Mouse (Mus musculus): Measurements from ENCODE around the gene Cox6b1. TPM values are rescaled to one million over a fixed set of nuclear protein-coding genes. Genes with fewer than 3 reads are reported as not detected.

The Cox6b1 gene
- polyA plus RNA-seq, 1 experiment from 2014 or later: 2,396 TPM

DNA sequence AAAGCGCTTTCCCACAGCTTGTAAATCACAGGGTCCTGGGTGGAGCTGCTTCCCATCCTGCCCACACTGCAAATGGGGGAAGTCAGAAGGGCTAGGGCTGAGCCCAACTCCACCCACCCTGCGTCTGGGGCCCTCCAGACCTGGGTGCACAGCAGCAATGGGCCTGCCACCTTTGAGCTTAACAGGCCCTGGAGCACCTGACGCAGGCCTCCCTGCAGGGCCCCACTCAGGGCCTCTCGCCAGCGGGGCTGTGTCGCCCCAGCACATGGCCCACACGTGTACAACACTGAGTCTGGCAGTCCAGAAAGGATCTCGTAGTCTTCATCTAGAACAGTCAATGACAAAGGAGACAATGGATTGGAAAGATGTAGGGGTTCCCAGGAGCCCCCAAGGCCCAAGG, 46.0 kb downstream of the Cox6b1 start:
- Histone ChIP-seq H3K4me3 (no peak overlapping the region), H3K4me2 (no peak overlapping the region), H3K27me3 (no peaks in the 10 kb centered on the region), H3K36me3 (peaks cover 98% of the 10 kb centered on the region), H3K9me3 (replicated peaks) (no peaks in the 10 kb centered on the region), H3K27ac (no peak overlapping the region), H3K9ac (no peak overlapping the region), H3K4me1 (replicated peaks) (no peaks in the 10 kb centered on the region)
- WGBS: 91% methylated on average over 8 of the region's 8 CpGs
- no peak for ATAC-seq (replicated peaks; ENCODE audit: insufficient number of reproducible peaks, insufficient read depth, low FRiP score, low read depth)

DNA sequence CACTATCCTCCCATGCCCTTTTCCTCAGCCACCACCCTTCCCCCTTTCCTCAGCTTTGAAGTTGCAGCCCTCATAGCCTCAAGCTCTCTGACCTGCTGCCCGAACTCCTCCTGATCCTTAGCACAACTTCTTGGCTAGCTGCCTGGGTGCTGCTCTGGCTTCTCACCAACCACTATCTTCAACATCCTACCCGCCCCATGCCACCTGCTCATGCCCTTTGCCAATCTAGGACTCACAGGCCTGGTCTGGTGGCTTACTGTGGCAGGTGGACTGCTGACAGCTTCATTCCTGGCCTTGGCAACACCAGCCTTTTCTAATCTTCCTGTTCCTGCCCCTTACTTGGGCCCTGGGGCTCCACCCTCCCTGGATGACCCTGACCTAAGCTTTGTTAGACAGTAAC, 53.0 kb downstream of the Cox6b1 start:
- Histone ChIP-seq H3K27ac (peak overlapping the region; percentile 36; the same call in 1 of the 2 replicates), H3K9ac (no peak overlapping the region), H3K27me3 (no peaks in the 10 kb centered on the region), H3K9me3 (replicated peaks) (no peaks in the 10 kb centered on the region), H3K36me3 (peaks cover 89% of the 10 kb centered on the region), H3K4me2 (no peak overlapping the region), H3K4me1 (replicated peaks) (peaks cover 7% of the 10 kb centered on the region; the same call in 1 of the 2 replicates), H3K4me3 (no peak overlapping the region)
- no peak for ATAC-seq (replicated peaks; ENCODE audit: insufficient number of reproducible peaks, insufficient read depth, low FRiP score, low read depth)
- WGBS: 32% methylated on average over 2 of the region's 2 CpGs

- no peaks in the 10 kb centered on the region for H3K27me3 ChIP-seq
- H3K4me2 ChIP-seq: no peak overlapping the region
- H3K36me3 ChIP-seq: peaks cover 86% of the 10 kb centered on the region
- WGBS: 72% methylated on average over 5 of the region's 5 CpGs
- H3K27ac ChIP-seq: peak overlapping the region; percentile 14; the same call in 1 of the 2 replicates
- H3K9me3 ChIP-seq (replicated peaks): no peaks in the 10 kb centered on the region
- peaks cover 7% of the 10 kb centered on the region; the same call in 1 of the 2 replicates for H3K4me1 ChIP-seq (replicated peaks)
- no peak for ATAC-seq (replicated peaks; ENCODE audit: insufficient number of reproducible peaks, insufficient read depth, low FRiP score, low read depth)
- H3K4me3 ChIP-seq: no peak overlapping the region
- no peak overlapping the region for H3K9ac ChIP-seq
Measured at GRCm38 (mm10) chr7:30572389-30572788, 53.6 kb downstream of the Cox6b1 start.

- no peak overlapping the region for H3K9ac ChIP-seq
- H3K4me3 ChIP-seq: no peak overlapping the region
- no peaks in the 10 kb centered on the region for H3K27me3 ChIP-seq
- peaks cover 61% of the 10 kb centered on the region for H3K36me3 ChIP-seq
- ATAC-seq (replicated peaks; ENCODE audit: insufficient number of reproducible peaks, insufficient read depth, low FRiP score, low read depth): no peak
- no peak overlapping the region for H3K4me2 ChIP-seq
- no peaks in the 10 kb centered on the region for H3K9me3 ChIP-seq (replicated peaks)
- H3K4me1 ChIP-seq (replicated peaks): peaks cover 11% of the 10 kb centered on the region
- no peak overlapping the region for H3K27ac ChIP-seq
- 83% methylated on average over 11 of the region's 11 CpGs for WGBS
Measured at GRCm38 (mm10) chr7:30567555-30567954, 58.4 kb downstream of the Cox6b1 start.

Small RNA genes lying within 50 kb of the gene (microRNA-seq; reads per million reads assigned to microRNA genes)
- gene Mir3569: not detected

Other genes starting within 250 kb of the Cox6b1 start
- 27.1 and 46.0 TPM in 2 replicates for gene Tyrobp, start 212.4 kb downstream of the Cox6b1 start, polyA plus RNA-seq (2015; fragmentation: Nextera tagmentation; extraction: Ambion mirVana)
- gene Hcst, start 206.3 kb downstream of the Cox6b1 start, polyA plus RNA-seq (2015; fragmentation: Nextera tagmentation; extraction: Ambion mirVana): 0.98 and 2.7 TPM in 2 replicates
- gene Nfkbid, start 204.4 kb downstream of the Cox6b1 start, polyA plus RNA-seq (2015; fragmentation: Nextera tagmentation; extraction: Ambion mirVana): 0.76 and 1.5 TPM in 2 replicates
- gene Aplp1, start 180.6 kb downstream of the Cox6b1 start, polyA plus RNA-seq (2015; fragmentation: Nextera tagmentation; extraction: Ambion mirVana): 14.7 and 21.7 TPM in 2 replicates
- gene Kirrel2, start 168.5 kb downstream of the Cox6b1 start, polyA plus RNA-seq (2015; fragmentation: Nextera tagmentation; extraction: Ambion mirVana): 0.16 TPM in 2 replicates
- 0.09 and 0.14 TPM in 2 replicates for gene Nphs1, start 167.8 kb downstream of the Cox6b1 start, polyA plus RNA-seq (2015; fragmentation: Nextera tagmentation; extraction: Ambion mirVana)
- 0.15 and 0.74 TPM in 2 replicates for gene Prodh2, start 132.5 kb downstream of the Cox6b1 start, polyA plus RNA-seq (2015; fragmentation: Nextera tagmentation; extraction: Ambion mirVana)
- gene Arhgap33, start 91.1 kb downstream of the Cox6b1 start, polyA plus RNA-seq (2015; fragmentation: Nextera tagmentation; extraction: Ambion mirVana): 6.2 and 8.1 TPM in 2 replicates
- 155 and 176 TPM in 2 replicates for gene Hspb6, start 74.0 kb downstream of the Cox6b1 start, polyA plus RNA-seq (2015; fragmentation: Nextera tagmentation; extraction: Ambion mirVana)
- gene Proser3, start 73.9 kb downstream of the Cox6b1 start, polyA plus RNA-seq (2015; fragmentation: Nextera tagmentation; extraction: Ambion mirVana): 8.0 and 9.4 TPM in 2 replicates
- gene Lin37, start 66.3 kb downstream of the Cox6b1 start, polyA plus RNA-seq (2015; fragmentation: Nextera tagmentation; extraction: Ambion mirVana): 32.7 and 33.1 TPM in 2 replicates
- 90.0 and 97.8 TPM in 2 replicates for gene U2af1l4, start 62.9 kb downstream of the Cox6b1 start, polyA plus RNA-seq (2015; fragmentation: Nextera tagmentation; extraction: Ambion mirVana)
- 8.4 and 10.8 TPM in 2 replicates for gene Gm49396, start 62.8 kb downstream of the Cox6b1 start, polyA plus RNA-seq (2015; fragmentation: Nextera tagmentation; extraction: Ambion mirVana)
- 104 and 106 TPM in 2 replicates for gene Psenen, start 62.5 kb downstream of the Cox6b1 start, polyA plus RNA-seq (2015; fragmentation: Nextera tagmentation; extraction: Ambion mirVana)
- gene Igflr1, start 60.7 kb downstream of the Cox6b1 start, polyA plus RNA-seq (2015; fragmentation: Nextera tagmentation; extraction: Ambion mirVana): 3.7 and 4.0 TPM in 2 replicates
- 4.2 and 4.4 TPM in 2 replicates for gene Kmt2b, start 37.4 kb downstream of the Cox6b1 start, polyA plus RNA-seq (2015; fragmentation: Nextera tagmentation; extraction: Ambion mirVana)
- gene Zbtb32, start 27.2 kb downstream of the Cox6b1 start, polyA plus RNA-seq (2015; fragmentation: Nextera tagmentation; extraction: Ambion mirVana): 0.14 and 0.23 TPM in 2 replicates
- gene Upk1a, start 13.3 kb downstream of the Cox6b1 start, polyA plus RNA-seq (2015; fragmentation: Nextera tagmentation; extraction: Ambion mirVana): 0.43 and 1.4 TPM in 2 replicates
- gene Etv2, start 9.7 kb upstream of the Cox6b1 start, polyA plus RNA-seq (2015; fragmentation: Nextera tagmentation; extraction: Ambion mirVana): not detected in 2 replicates
- gene Rbm42, start 24.2 kb upstream of the Cox6b1 start, polyA plus RNA-seq (2015; fragmentation: Nextera tagmentation; extraction: Ambion mirVana): 73.7 and 92.8 TPM in 2 replicates
- gene Haus5, start 38.8 kb upstream of the Cox6b1 start, polyA plus RNA-seq (2015; fragmentation: Nextera tagmentation; extraction: Ambion mirVana): 23.4 and 33.8 TPM in 2 replicates
- not detected in 2 replicates for gene Pmis2, start 45.5 kb upstream of the Cox6b1 start, polyA plus RNA-seq (2015; fragmentation: Nextera tagmentation; extraction: Ambion mirVana)
- gene 2200002J24Rik, start 72.8 kb upstream of the Cox6b1 start, polyA plus RNA-seq (2015; fragmentation: Nextera tagmentation; extraction: Ambion mirVana): 1.0 and 1.4 TPM in 2 replicates
- 0.37 and 0.62 TPM in 2 replicates for gene Atp4a, start 86.1 kb upstream of the Cox6b1 start, polyA plus RNA-seq (2015; fragmentation: Nextera tagmentation; extraction: Ambion mirVana)
- gene Tmem147, start 103.4 kb upstream of the Cox6b1 start, polyA plus RNA-seq (2015; fragmentation: Nextera tagmentation; extraction: Ambion mirVana): 167 and 172 TPM in 2 replicates
- 0.13 TPM in 1 of 2 replicates, not detected in the other for gene Gapdhs, start 117.5 kb upstream of the Cox6b1 start, polyA plus RNA-seq (2015; fragmentation: Nextera tagmentation; extraction: Ambion mirVana)
- gene Sbsn, start 125.3 kb upstream of the Cox6b1 start, polyA plus RNA-seq (2015; fragmentation: Nextera tagmentation; extraction: Ambion mirVana): 1.2 and 1.5 TPM in 2 replicates
- 2.8 and 3.6 TPM in 2 replicates for gene Dmkn, start 137.6 kb upstream of the Cox6b1 start, polyA plus RNA-seq (2015; fragmentation: Nextera tagmentation; extraction: Ambion mirVana)
- 3.8 and 6.4 TPM in 2 replicates for gene Krtdap, start 161.7 kb upstream of the Cox6b1 start, polyA plus RNA-seq (2015; fragmentation: Nextera tagmentation; extraction: Ambion mirVana)
- 0.20 and 0.44 TPM in 2 replicates for gene Ffar2, start 197.6 kb upstream of the Cox6b1 start, polyA plus RNA-seq (2015; fragmentation: Nextera tagmentation; extraction: Ambion mirVana)
- gene Ffar3, start 230.0 kb upstream of the Cox6b1 start, polyA plus RNA-seq (2015; fragmentation: Nextera tagmentation; extraction: Ambion mirVana): 0.15 TPM in 1 of 2 replicates, not detected in the other
- not detected in 2 replicates for gene Ffar1, start 235.4 kb upstream of the Cox6b1 start, polyA plus RNA-seq (2015; fragmentation: Nextera tagmentation; extraction: Ambion mirVana)